Mouse (Mus musculus) heart, embryonic 15.5 days (tissue): ENCODE measurements around the gene Ccdc36. TPM values are rescaled to one million over a fixed set of nuclear protein-coding genes. Genes with fewer than 3 reads are reported as not detected.

Source experiments
- ATAC-seq: fragments of 200-750 bp; cut with Nextera tagmentation; replicated peaks from 2 replicates; pipeline ENCODE4 v1.8.0; 2017; ENCODE audit warnings: low read depth, moderate TSS enrichment; ENCODE audit not compliant: insufficient number of reproducible peaks, insufficient read depth, low FRiP score
- H3K27ac ChIP-seq: fragments of 300-500 bp; sonication (generic); 2 replicates; pipeline ENCODE4 v1.5.1; 2015; ENCODE audit warnings: mild to moderate bottlenecking, inconsistent platforms
- H3K27me3 ChIP-seq: fragments of 300-500 bp; sonication (generic); 2 replicates; pipeline ENCODE4 v1.6.1; 2015; ENCODE audit warnings: inconsistent platforms
- H3K36me3 ChIP-seq: fragments of 300-500 bp; sonication (generic); 2 replicates; pipeline ENCODE4 v1.6.1; 2015; ENCODE audit warnings: mild to moderate bottlenecking, inconsistent platforms
- H3K4me1 ChIP-seq: fragments of 300-500 bp; sonication (generic); replicated peaks from 2 replicates; pipeline ENCODE4 v1.6.1; 2015; ENCODE audit warnings: inconsistent platforms
- H3K4me2 ChIP-seq: fragments of 300-500 bp; sonication (generic); 2 replicates; pipeline ENCODE4 v1.6.1; 2015; ENCODE audit warnings: inconsistent platforms, mild to moderate bottlenecking, moderate library complexity
- H3K4me3 ChIP-seq: fragments of 300-500 bp; sonication (generic); 2 replicates; pipeline ENCODE4 v1.5.1; 2015; ENCODE audit warnings: mild to moderate bottlenecking, inconsistent platforms
- H3K9ac ChIP-seq: fragments of 300-500 bp; sonication (generic); 2 replicates; pipeline ENCODE4 v1.6.1; 2015; ENCODE audit warnings: mild to moderate bottlenecking, inconsistent platforms
- H3K9me3 ChIP-seq: fragments of 300-500 bp; sonication (generic); replicated peaks from 2 replicates; pipeline ENCODE4 v1.6.1; 2016; ENCODE audit warnings: inconsistent platforms
- WGBS: fragments of 180-500 bp; shearing (Covaris S2); methylation state at CpG from one replicate; pipeline ENCODE4 v1.1.7; 2015; ENCODE audit warnings: mixed read lengths; 5-methylcytosine and 5-hydroxymethylcytosine counted together
- polyA plus RNA-seq: library from polyadenylated mRNA; unstranded; fragments of >200 nt; fragmentation: Nextera tagmentation; extraction: Ambion mirVana; gene quantifications from 2 replicates; pipeline ENCODE4 v1.2.1, GENCODE M21; 2015

Gene Ccdc36
- polyA plus RNA-seq, 1 experiment from 2014 or later, result 0.84 TPM

GRCm38 (mm10) chr9:108401186-108401960 lies 26.9 kb downstream of the Ccdc36 start:
- Histone ChIP-seq H3K27ac (no peak overlapping the region), H3K27me3 (no peaks in the 10 kb centered on the region)

GRCm38 (mm10) chr9:108398324-108398723 lies 30.0 kb downstream of the Ccdc36 start:
- Histone ChIP-seq H3K36me3 (peaks cover 10% of the 10 kb centered on the region), H3K9ac (no peak overlapping the region), H3K27me3 (no peaks in the 10 kb centered on the region), H3K9me3 (no peaks in the 10 kb centered on the region), H3K4me3 (no peak overlapping the region), H3K4me2 (no peak overlapping the region), H3K27ac (no peak overlapping the region), H3K4me1 (peaks cover 9% of the 10 kb centered on the region)
- no peak for ATAC-seq
- 86% methylated on average over 3 of the region's 3 CpGs for WGBS

More at GRCm38 (mm10) chr9:108401186-108401960, 26.9 kb downstream of the Ccdc36 start:
- Histone ChIP-seq H3K9ac (no peak overlapping the region), H3K4me3 (no peak overlapping the region), H3K4me1 (peaks cover 9% of the 10 kb centered on the region), H3K36me3 (no peaks in the 10 kb centered on the region), H3K4me2 (no peak overlapping the region), H3K9me3 (no peaks in the 10 kb centered on the region)
- no peak for ATAC-seq
- WGBS, result 60% methylated on average over 7 of the region's 7 CpGs

GRCm38 (mm10) chr9:108395427-108395826 lies 32.9 kb downstream of the Ccdc36 start:
- Histone ChIP-seq H3K4me2 (no peak overlapping the region), H3K9me3 (no peaks in the 10 kb centered on the region), H3K27me3 (no peaks in the 10 kb centered on the region), H3K9ac (no peak overlapping the region), H3K4me3 (no peak overlapping the region), H3K36me3 (peaks cover 33% of the 10 kb centered on the region), H3K27ac (no peak overlapping the region), H3K4me1 (no peaks in the 10 kb centered on the region)
- no peak for ATAC-seq
- WGBS, result 89% methylated on average over 1 of the region's 1 CpGs

- Histone ChIP-seq H3K4me2 (no peak overlapping the region), H3K4me1 (no peaks in the 10 kb centered on the region), H3K27ac (no peak overlapping the region), H3K4me3 (no peak overlapping the region), H3K36me3 (peaks cover 41% of the 10 kb centered on the region), H3K27me3 (no peaks in the 10 kb centered on the region), H3K9me3 (no peaks in the 10 kb centered on the region), H3K9ac (no peak overlapping the region)
- 92% methylated on average over 6 of the region's 6 CpGs for WGBS
- no peak for ATAC-seq
Measured at GRCm38 (mm10) chr9:108394191-108394590, 34.1 kb downstream of the Ccdc36 start.

GRCm38 (mm10) chr9:108392676-108393075 lies 35.6 kb downstream of the Ccdc36 start, which contains the start of gene 1700102P08Rik:
1700102P08Rik (plus strand) TSS chr9:108392805.
- no peak within 1 kb of the TSS for H3K27ac ChIP-seq
- H3K9ac ChIP-seq, result no peak within 1 kb of the TSS
- H3K4me3 ChIP-seq, result no peak within 1 kb of the TSS
- no peaks in the 10 kb centered on the region for H3K9me3 ChIP-seq
- WGBS, result 69% methylated on average over 18 of the region's 18 CpGs
- peaks cover 56% of the 10 kb centered on the region for H3K36me3 ChIP-seq
- no peaks in the 10 kb centered on the region for H3K4me1 ChIP-seq
- no peaks in the 10 kb centered on the region for H3K27me3 ChIP-seq
- no peak within 1 kb of the TSS for H3K4me2 ChIP-seq
- ATAC-seq, result no peak

- ATAC-seq, result no peak
Measured at GRCm38 (mm10) chr9:108389220-108389619, 39.1 kb downstream of the Ccdc36 start.

GRCm38 (mm10) chr9:108388601-108389000 lies 39.7 kb downstream of the Ccdc36 start:
- Histone ChIP-seq H3K4me1 (no peaks in the 10 kb centered on the region), H3K9ac (no peak overlapping the region), H3K27me3 (no peaks in the 10 kb centered on the region), H3K4me3 (no peak overlapping the region), H3K9me3 (no peaks in the 10 kb centered on the region), H3K36me3 (peaks cover 81% of the 10 kb centered on the region), H3K4me2 (no peak overlapping the region), H3K27ac (no peak overlapping the region)
- no peak for ATAC-seq
- WGBS, result 88% methylated on average over 10 of the region's 10 CpGs

More at GRCm38 (mm10) chr9:108389220-108389619, 39.1 kb downstream of the Ccdc36 start:
- Histone ChIP-seq H3K36me3 (peaks cover 80% of the 10 kb centered on the region), H3K27ac (no peak overlapping the region), H3K9me3 (no peaks in the 10 kb centered on the region), H3K27me3 (no peaks in the 10 kb centered on the region), H3K9ac (no peak overlapping the region), H3K4me2 (no peak overlapping the region), H3K4me3 (no peak overlapping the region), H3K4me1 (no peaks in the 10 kb centered on the region)
- WGBS, result 78% methylated on average over 6 of the region's 6 CpGs

GRCm38 (mm10) chr9:108386816-108387215 lies 41.5 kb downstream of the Ccdc36 start:
- Histone ChIP-seq H3K4me2 (no peak overlapping the region), H3K9ac (no peak overlapping the region), H3K4me1 (no peaks in the 10 kb centered on the region), H3K36me3 (peaks cover 80% of the 10 kb centered on the region), H3K9me3 (no peaks in the 10 kb centered on the region), H3K27me3 (no peaks in the 10 kb centered on the region), H3K27ac (no peak overlapping the region), H3K4me3 (no peak overlapping the region)
- no peak for ATAC-seq
- 78% methylated on average over 4 of the region's 4 CpGs for WGBS

- H3K4me2 ChIP-seq, result no peak overlapping the region
- no peaks in the 10 kb centered on the region for H3K27me3 ChIP-seq
- H3K4me3 ChIP-seq, result no peak overlapping the region
- H3K4me1 ChIP-seq, result no peaks in the 10 kb centered on the region
- H3K36me3 ChIP-seq, result peaks cover 87% of the 10 kb centered on the region
- no peak overlapping the region for H3K9ac ChIP-seq
- H3K27ac ChIP-seq, result no peak overlapping the region
- no peak for ATAC-seq
- no peaks in the 10 kb centered on the region for H3K9me3 ChIP-seq
- 74% methylated on average over 7 of the region's 7 CpGs for WGBS
Measured at GRCm38 (mm10) chr9:108385006-108385405, 43.3 kb downstream of the Ccdc36 start.

GRCm38 (mm10) chr9:108381382-108381781 lies 46.9 kb downstream of the Ccdc36 start:
- Histone ChIP-seq H3K4me1 (0 out of 2 replicates have a peak, but pooled peaks cover 3% of the 10 kb centered on the region), H3K9me3 (no peaks in the 10 kb centered on the region), H3K4me3 (no peak overlapping the region), H3K9ac (no peak overlapping the region), H3K27ac (no peak overlapping the region), H3K36me3 (peaks cover 86% of the 10 kb centered on the region), H3K27me3 (no peaks in the 10 kb centered on the region), H3K4me2 (no peak overlapping the region)
- no peak for ATAC-seq
- 89% methylated on average over 9 of the region's 9 CpGs for WGBS

GRCm38 (mm10) chr9:108379294-108379693 lies 49.0 kb downstream of the Ccdc36 start:
- H3K4me3 ChIP-seq, result no peak overlapping the region
- ATAC-seq, result no peak
- WGBS, result 70% methylated on average over 4 of the region's 4 CpGs

GRCm38 (mm10) chr9:108378736-108379135 lies 49.5 kb downstream of the Ccdc36 start:
- 0 out of 2 replicates have a peak, but pooled peaks cover 3% of the 10 kb centered on the region for H3K4me1 ChIP-seq
- H3K36me3 ChIP-seq, result peaks cover 86% of the 10 kb centered on the region
- 69% methylated on average over 5 of the region's 5 CpGs for WGBS
- H3K27ac ChIP-seq, result no peak overlapping the region
- ATAC-seq, result no peak
- no peaks in the 10 kb centered on the region for H3K27me3 ChIP-seq
- H3K9me3 ChIP-seq, result no peaks in the 10 kb centered on the region
- H3K4me2 ChIP-seq, result no peak overlapping the region
- no peak overlapping the region for H3K9ac ChIP-seq
- H3K4me3 ChIP-seq, result no peak overlapping the region

More at GRCm38 (mm10) chr9:108379294-108379693, 49.0 kb downstream of the Ccdc36 start:
- no peaks in the 10 kb centered on the region for H3K9me3 ChIP-seq
- H3K4me1 ChIP-seq, result 0 out of 2 replicates have a peak, but pooled peaks cover 3% of the 10 kb centered on the region
- H3K36me3 ChIP-seq, result peaks cover 86% of the 10 kb centered on the region
- H3K27ac ChIP-seq, result no peak overlapping the region
- H3K4me2 ChIP-seq, result no peak overlapping the region
- H3K9ac ChIP-seq, result no peak overlapping the region
- no peaks in the 10 kb centered on the region for H3K27me3 ChIP-seq
